Mouse (Mus musculus): ENCODE measurements around the gene Zp1. TPM values are rescaled to one million over a fixed set of nuclear protein-coding genes. Genes with fewer than 3 reads are reported as not detected.

Gene Zp1
- polyA plus RNA-seq (2012): not detected in 2 replicates

DNA sequence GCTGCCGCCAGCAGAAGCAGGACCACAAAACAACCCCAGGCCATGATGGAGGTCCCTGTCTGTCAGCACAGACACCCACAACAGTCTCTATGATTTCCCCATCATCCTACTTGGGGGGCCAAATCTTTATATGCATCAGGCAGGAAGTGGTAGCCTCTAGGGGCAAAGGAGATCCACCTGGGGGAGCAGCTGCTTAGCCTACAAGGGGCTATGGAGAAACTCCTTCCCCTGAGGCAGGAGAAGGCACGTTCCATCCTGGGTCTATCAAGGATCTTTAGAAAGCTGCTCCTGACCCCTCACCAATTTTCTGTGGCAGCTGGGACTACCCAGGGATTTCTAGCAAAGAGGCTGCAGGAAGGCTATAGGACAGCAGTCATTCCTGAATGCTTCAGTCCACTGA is at the start of gene Zp1:
Zp1 (minus strand) TSS at position 101 of the 400 bp plus-strand sequence.

DNA sequence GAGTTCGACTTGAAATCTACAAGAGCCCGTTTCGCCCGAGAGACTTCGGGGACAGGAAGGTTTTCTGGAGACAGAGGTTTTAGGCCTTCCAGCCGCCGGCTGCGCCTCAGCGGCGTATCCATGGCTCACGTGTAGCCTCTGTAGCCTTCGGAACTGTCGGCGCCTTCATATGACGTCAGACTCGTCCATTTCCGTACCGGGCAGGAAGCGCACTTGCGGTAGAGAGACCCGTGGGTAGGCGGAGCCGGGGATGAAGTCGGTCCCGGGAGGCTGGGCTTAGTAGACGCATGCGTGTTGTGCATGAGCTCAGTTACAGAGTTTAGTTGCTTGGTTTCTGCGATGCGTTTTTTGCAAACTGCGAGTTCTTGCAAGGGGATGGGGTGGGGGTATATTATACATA is 28.7 kb upstream of the Zp1 start, which contains the start of gene Ccdc86:
Ccdc86 (minus strand) TSS at position 155 of the 400 bp plus-strand sequence.

DNA sequence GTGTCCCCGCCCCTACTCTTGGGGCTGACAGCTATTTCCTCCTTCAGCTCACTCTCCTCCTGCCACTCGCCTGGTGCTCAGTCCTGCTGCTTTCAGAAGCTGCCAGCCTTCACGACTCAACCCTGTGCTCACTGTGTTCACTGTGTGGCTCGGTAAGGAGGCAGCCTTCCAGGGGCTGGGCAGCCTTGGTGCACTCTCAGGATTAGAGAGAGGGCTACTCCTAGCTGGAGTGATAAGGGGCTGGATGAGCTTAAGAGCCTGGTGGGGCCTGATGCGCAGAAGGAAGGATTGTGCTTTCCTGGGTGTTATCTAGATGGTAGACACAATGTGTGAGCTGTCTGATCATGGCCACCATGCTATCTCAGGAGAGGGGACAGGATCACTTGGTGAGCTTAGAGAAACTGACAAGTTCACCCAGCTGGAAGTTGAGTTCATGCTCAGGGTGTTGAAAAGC is 16.7 kb upstream of the Zp1 start, which contains the start of gene Ptgdr2:
Ptgdr2 (plus strand) TSS at position 51 of the 454 bp plus-strand sequence.

DNA sequence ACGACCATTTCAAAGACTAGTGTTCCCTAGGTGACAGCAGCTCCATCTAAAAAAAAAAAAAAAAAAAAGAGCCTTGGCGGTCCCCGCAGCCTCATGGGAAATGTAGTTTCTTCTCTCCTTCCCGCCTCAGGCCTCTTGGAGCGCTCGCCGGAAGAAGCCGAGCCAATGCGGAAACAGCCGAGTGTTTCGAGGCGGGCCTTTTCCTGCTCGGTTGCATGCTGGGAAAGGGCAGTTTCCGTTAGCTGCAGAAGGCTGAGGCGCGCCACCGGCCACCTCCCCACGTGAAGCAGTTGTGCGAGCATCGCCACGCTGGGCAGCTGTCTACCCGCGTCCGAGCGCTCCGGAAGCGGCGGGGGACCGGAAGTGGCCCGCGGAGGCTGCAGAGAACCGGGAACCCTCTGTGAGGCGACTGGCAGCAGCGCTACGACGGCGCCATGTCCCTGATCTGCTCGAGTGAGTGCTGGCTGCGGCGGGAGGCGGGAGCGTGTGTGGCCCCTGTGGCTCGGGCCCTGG is 25.4 kb downstream of the Zp1 start, which contains the start of gene Prpf19:
Prpf19 (plus strand) TSS at position 216 of the 513 bp plus-strand sequence.

DNA sequence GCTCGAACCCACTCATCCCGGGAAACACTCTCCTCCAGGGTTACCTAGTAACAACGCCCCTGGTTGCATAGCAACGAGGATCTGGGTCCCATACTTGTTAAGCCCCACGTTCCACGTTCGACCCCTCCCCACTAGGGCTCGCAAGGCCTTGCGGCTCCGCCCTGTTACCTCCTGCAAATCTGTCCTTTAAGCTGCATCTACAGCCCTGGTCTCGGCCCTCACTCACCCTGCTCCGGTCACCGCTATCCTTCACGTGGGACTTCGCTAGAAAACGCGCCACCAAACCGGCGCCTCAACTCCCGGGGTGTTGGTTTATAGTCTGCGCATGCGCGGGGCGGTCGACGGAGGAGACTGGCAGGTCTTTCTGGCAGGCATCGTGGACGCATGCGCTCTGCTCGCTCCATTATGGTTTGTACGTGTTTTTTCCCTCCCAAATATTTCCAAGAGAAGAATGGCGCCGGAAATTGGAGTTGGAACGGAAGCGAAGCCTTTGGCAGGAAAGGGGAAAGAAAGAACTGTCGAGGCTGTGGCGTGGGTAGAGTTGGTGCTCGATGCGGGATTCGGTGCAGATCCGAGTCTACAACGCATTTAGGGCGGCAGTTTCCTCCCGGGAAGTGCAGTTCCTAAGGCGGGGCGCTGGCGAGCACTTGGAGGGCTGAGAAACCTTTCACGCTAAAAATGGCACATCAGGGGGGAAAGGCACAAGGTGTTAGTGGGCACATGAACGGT is 38.8 kb downstream of the Zp1 start, which contains the start of gene Tmem109:
Tmem109 (minus strand) TSS at position 576 of the 729 bp plus-strand sequence.

DNA sequence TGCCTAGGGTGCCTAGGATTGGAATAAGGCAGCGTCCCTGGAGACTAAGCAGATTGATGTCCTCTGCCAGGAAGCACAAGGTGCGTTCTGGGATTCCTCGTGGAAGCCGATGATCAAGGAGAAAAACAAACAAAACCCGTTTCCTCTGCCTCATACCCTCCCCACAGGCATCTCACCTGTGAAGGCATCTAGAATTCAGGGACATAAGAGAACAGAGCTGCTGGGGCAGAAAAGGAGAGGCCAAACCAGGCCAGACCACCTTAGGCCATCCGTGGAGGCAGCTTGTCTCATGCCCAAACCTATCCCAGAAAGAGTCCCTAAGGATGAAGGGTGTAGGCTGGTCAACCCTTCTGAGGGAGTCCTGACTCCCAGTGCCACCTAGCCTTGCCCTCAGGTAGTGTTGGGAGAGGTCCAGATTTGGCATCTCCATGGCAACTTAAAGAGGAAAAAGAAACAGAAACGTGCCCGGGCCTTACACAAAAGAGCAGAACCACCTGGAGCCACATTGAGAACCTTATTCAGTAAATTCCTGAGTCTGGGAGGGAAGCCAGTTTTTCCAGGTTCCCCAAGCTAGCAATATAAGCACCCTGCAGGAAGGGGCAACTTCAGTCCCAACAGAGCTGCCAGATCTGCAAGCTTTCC is 50.4 kb downstream of the Zp1 start, which contains the start of gene Tmem132a:
Tmem132a (minus strand) TSS at position 55 of the 642 bp plus-strand sequence.

Other genes starting within 250 kb of the Zp1 start
- gene Pga5, start 242.6 kb downstream of the Zp1 start, polyA plus RNA-seq (2012): not detected in 2 replicates
- 104 and 113 TPM in 2 replicates for gene Vps37c, start 231.9 kb downstream of the Zp1 start, polyA plus RNA-seq (2012)
- 0.34 and 0.37 TPM in 2 replicates for gene Cd5, start 181.6 kb downstream of the Zp1 start, polyA plus RNA-seq (2012)
- gene Cd6, start 90.6 kb downstream of the Zp1 start, polyA plus RNA-seq (2012): 1.1 and 1.6 TPM in 2 replicates
- 2.4 and 2.5 TPM in 2 replicates for gene Slc15a3, start 80.9 kb downstream of the Zp1 start, polyA plus RNA-seq (2012)
- gene Tmem132a, start 50.7 kb downstream of the Zp1 start, polyA plus RNA-seq (2012): 2.5 and 2.6 TPM in 2 replicates
- 31.8 and 33.0 TPM in 2 replicates for gene Tmem109, start 38.6 kb downstream of the Zp1 start, polyA plus RNA-seq (2012)
- 86.3 and 92.4 TPM in 2 replicates for gene Prpf19, start 25.4 kb downstream of the Zp1 start, polyA plus RNA-seq (2012)
- gene Ptgdr2, start 16.5 kb upstream of the Zp1 start, polyA plus RNA-seq (2012): 0.15 and 0.18 TPM in 2 replicates
- 56.1 and 58.1 TPM in 2 replicates for gene Ccdc86, start 28.6 kb upstream of the Zp1 start, polyA plus RNA-seq (2012)
- gene Ms4a10, start 54.0 kb upstream of the Zp1 start, polyA plus RNA-seq (2012): not detected in 2 replicates
- gene Ms4a15, start 72.6 kb upstream of the Zp1 start, polyA plus RNA-seq (2012): not detected in 2 replicates
- not detected in 2 replicates for gene Ms4a18, start 97.4 kb upstream of the Zp1 start, polyA plus RNA-seq (2012)
- not detected in 2 replicates for gene Ms4a8a, start 160.5 kb upstream of the Zp1 start, polyA plus RNA-seq (2012)
- gene 1700017D01Rik, start 210.2 kb upstream of the Zp1 start, polyA plus RNA-seq (2012): not detected in 2 replicates
- gene 1700025F22Rik, start 244.7 kb upstream of the Zp1 start, polyA plus RNA-seq (2012): not detected in 2 replicates

All from megakaryocyte-erythroid progenitor cell, adult 5 weeks (primary cell).